Mouse (Mus musculus) hindbrain, embryonic 16.5 days (tissue): ENCODE measurements around the gene Efna1. TPM values are rescaled to one million over a fixed set of nuclear protein-coding genes. Genes with fewer than 3 reads are reported as not detected.

Source experiments
- ATAC-seq: fragments of 200-750 bp; cut with Nextera tagmentation; 2 replicates; pipeline ENCODE4 v1.8.0; 2017; ENCODE audit warnings: moderate TSS enrichment, moderate library complexity
- H3K27ac ChIP-seq: fragments of 300-500 bp; sonication (generic); 2 replicates; pipeline ENCODE4 v1.5.1; 2014; ENCODE audit warnings: low read depth, mild to moderate bottlenecking, control low read depth, low read length, moderate library complexity
- H3K27me3 ChIP-seq: fragments of 300-500 bp; sonication (generic); replicated peaks from 2 replicates; pipeline ENCODE4 v1.6.1; 2014; ENCODE audit warnings: low read length; ENCODE audit not compliant: control insufficient read depth, insufficient read depth
- H3K36me3 ChIP-seq: fragments of 300-500 bp; sonication (generic); 2 replicates; pipeline ENCODE4 v1.6.1; 2014; ENCODE audit warnings: mild to moderate bottlenecking, low read length, moderate library complexity, mixed read lengths; ENCODE audit not compliant: control insufficient read depth, insufficient read depth
- H3K4me1 ChIP-seq: fragments of 300-500 bp; sonication (generic); 2 replicates; pipeline ENCODE4 v1.6.1; 2014; ENCODE audit warnings: low read depth, low read length; ENCODE audit not compliant: control insufficient read depth, insufficient read depth
- H3K4me2 ChIP-seq: fragments of 300-500 bp; sonication (generic); 2 replicates; pipeline ENCODE4 v1.6.1; 2014; ENCODE audit warnings: mild to moderate bottlenecking, low read length, control low read depth, moderate library complexity
- H3K4me3 ChIP-seq: fragments of 300-500 bp; sonication (generic); 2 replicates; pipeline ENCODE4 v1.5.1; 2014; ENCODE audit warnings: mild to moderate bottlenecking, low read length, control low read depth, moderate library complexity
- H3K9ac ChIP-seq: fragments of 300-500 bp; sonication (generic); 2 replicates; pipeline ENCODE4 v1.6.1; 2014; ENCODE audit warnings: low read depth, mild to moderate bottlenecking, control low read depth, low read length, moderate library complexity
- H3K9me3 ChIP-seq: fragments of 300-500 bp; sonication (generic); 2 replicates; pipeline ENCODE4 v1.6.1; 2014; ENCODE audit warnings: mild to moderate bottlenecking, low read length, moderate library complexity; ENCODE audit not compliant: control insufficient read depth
- WGBS: fragments of 180-500 bp; shearing (Covaris S2); extraction: QIAGEN DNeasy Blood & Tissue Kit; methylation state at CpG from one replicate; pipeline ENCODE4 v1.1.7; 2014; 5-methylcytosine and 5-hydroxymethylcytosine counted together
- polyA plus RNA-seq: library from polyadenylated mRNA; unstranded; fragments of >200 nt; fragmentation: Nextera tagmentation; extraction: Ambion mirVana; gene quantifications from 2 replicates; pipeline ENCODE4 v1.2.1, GENCODE M21; 2015

Efna1 gene
- polyA plus RNA-seq, 1 experiment from 2014 or later = 8.4 TPM

DNA sequence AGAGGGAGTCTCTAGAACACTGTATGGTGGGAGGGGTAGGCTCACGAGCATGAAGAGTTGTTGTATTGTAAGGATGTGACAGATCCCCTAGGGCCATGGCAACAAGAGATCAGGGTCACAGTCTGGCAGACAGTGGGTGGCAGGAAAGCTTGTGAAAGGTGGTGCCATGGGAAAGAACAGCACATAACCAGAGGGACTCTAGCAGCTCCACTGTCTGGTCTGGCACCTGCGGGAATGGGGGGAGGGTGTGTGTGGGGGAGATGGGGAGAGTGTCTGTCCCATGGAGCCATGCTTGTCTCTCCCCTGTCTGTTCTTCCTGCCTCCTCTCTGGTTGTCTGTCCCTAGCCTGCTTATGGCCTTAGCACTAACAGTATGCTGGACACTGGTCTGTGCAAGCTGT is 4.6 kb upstream of the Efna1 start:
- no peaks in the 10 kb centered on the region for H3K9me3 ChIP-seq
- no peak for ATAC-seq
- WGBS = 19% methylated on average over 2 of the region's 2 CpGs
- peaks cover 10% of the 10 kb centered on the region for H3K4me1 ChIP-seq
- H3K4me3 ChIP-seq = no peak overlapping the region
- no peak overlapping the region for H3K4me2 ChIP-seq
- no peaks in the 10 kb centered on the region for H3K36me3 ChIP-seq
- no peaks in the 10 kb centered on the region for H3K27me3 ChIP-seq
- no peak overlapping the region for H3K9ac ChIP-seq
- no peak overlapping the region for H3K27ac ChIP-seq

DNA sequence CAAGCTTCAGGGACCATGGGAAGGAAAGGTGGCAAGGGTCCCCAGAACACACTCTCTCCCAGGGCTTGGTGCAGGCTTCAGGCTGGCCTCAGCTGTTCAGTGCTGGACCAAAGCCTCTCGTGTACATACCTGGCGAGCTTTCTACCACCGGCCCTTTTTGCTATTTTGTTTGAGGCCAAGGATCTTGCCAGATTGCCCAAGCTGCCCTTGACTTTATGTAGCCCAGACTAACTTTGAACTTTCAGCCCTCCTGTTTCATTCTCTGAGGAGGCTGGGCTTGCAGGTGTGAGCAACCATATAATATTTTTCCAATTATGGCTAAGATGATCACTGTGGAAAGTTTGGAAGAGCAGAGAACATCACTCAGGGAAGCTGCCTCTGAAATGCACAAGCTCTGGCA is 3.3 kb upstream of the Efna1 start:
- Histone ChIP-seq H3K9ac (no peak overlapping the region), H3K4me2 (no peak overlapping the region), H3K27ac (no peak overlapping the region), H3K27me3 (no peaks in the 10 kb centered on the region), H3K4me3 (no peak overlapping the region), H3K36me3 (no peaks in the 10 kb centered on the region), H3K4me1 (peaks cover 22% of the 10 kb centered on the region), H3K9me3 (no peaks in the 10 kb centered on the region)
- WGBS = 90% methylated on average over 3 of the region's 3 CpGs
- no peak for ATAC-seq

DNA sequence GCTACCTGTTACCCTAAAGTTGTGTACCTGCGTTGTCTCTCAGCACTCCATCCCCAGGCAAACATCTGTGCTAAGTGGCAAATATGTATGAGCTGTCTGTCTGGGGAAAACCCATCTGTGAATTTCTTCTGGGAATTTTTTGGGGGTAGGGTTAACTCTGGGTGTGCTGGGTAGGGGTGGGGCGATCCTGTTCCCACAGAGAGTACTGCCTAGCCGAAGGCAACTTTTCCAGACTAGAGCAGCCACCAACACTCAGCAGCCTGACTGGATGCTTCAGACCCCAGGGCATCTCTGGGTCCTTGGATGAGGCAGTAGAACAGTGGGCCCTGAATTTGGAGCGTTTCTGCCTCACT is 1.3 kb upstream of the Efna1 start:
- H3K36me3 ChIP-seq = no peaks in the 10 kb centered on the region
- 0 out of 2 replicates have a peak, but pooled peaks have one; percentile 1 for ATAC-seq
- no peak overlapping the region for H3K4me3 ChIP-seq
- H3K27ac ChIP-seq = no peak overlapping the region
- H3K9me3 ChIP-seq = no peaks in the 10 kb centered on the region
- H3K27me3 ChIP-seq = no peaks in the 10 kb centered on the region
- no peak overlapping the region for H3K4me2 ChIP-seq
- no peak overlapping the region; the same call in 1 of the 2 replicates for H3K9ac ChIP-seq
- 18% methylated on average over 4 of the region's 4 CpGs for WGBS
- H3K4me1 ChIP-seq = peaks cover 28% of the 10 kb centered on the region

DNA sequence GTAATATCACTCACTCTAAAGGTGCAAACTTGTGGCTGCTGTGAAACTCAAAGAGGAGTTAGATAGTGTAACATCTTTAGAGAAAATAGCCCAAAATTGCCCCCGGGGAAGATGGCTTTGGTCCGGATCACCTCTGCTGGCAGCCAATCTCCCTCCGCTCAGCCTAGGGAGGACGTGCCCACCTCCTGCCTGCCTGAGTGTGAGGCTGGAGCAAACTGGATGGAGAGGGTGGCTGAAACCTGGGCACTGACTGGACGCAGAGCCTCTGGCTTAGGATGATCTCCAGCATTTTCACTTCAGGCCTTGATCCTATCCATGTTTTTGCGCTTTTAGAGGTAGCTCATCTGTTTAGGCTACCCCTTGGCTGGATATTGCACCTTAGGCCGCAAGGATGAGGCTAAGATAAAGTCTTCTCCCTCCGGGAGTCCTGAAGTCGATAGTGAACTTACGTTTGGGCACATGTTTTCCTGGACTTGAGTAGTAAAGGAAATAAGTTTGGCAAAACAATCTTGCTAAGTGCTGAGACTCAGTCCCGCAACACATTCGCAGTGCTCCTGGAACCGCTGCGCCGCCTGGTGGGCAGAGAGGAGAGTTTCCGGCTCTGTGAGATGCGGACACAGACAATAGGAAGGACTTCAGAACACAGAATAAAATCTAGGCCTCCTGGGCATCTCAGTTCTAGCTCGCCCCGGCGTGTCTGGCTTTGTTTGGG is 793 bp upstream of the Efna1 start:
- H3K4me1 ChIP-seq = peaks cover 28% of the 10 kb centered on the region
- 9% methylated on average over 20 of the region's 20 CpGs for WGBS
- no peak overlapping the region; the same call in 1 of the 2 replicates for H3K9ac ChIP-seq
- peak overlapping the region; percentile 98 for H3K4me2 ChIP-seq
- no peaks in the 10 kb centered on the region for H3K36me3 ChIP-seq
- peak; percentile 35; the same call in 1 of the 2 replicates for ATAC-seq
- H3K4me3 ChIP-seq = peak overlapping the region; percentile 53; the same call in 1 of the 2 replicates
- H3K27me3 ChIP-seq = no peaks in the 10 kb centered on the region
- H3K27ac ChIP-seq = no peak overlapping the region
- no peaks in the 10 kb centered on the region for H3K9me3 ChIP-seq

- no peaks in the 10 kb centered on the region for H3K27me3 ChIP-seq
- H3K4me3 ChIP-seq = peak overlapping the region; percentile 53
- H3K4me1 ChIP-seq = peaks cover 28% of the 10 kb centered on the region
- H3K27ac ChIP-seq = no peak overlapping the region; the same call in 1 of the 2 replicates
- no peaks in the 10 kb centered on the region for H3K36me3 ChIP-seq
- under 1% methylated on average over 29 of the region's 29 CpGs for WGBS
- no peaks in the 10 kb centered on the region for H3K9me3 ChIP-seq
- peak; percentile 9 for ATAC-seq
- peak overlapping the region; percentile 98 for H3K4me2 ChIP-seq
- peak overlapping the region; percentile 73 for H3K9ac ChIP-seq
These were observed 814 bp downstream of the Efna1 start for GRCm38 (mm10) chr3:89280050-89280605.

DNA sequence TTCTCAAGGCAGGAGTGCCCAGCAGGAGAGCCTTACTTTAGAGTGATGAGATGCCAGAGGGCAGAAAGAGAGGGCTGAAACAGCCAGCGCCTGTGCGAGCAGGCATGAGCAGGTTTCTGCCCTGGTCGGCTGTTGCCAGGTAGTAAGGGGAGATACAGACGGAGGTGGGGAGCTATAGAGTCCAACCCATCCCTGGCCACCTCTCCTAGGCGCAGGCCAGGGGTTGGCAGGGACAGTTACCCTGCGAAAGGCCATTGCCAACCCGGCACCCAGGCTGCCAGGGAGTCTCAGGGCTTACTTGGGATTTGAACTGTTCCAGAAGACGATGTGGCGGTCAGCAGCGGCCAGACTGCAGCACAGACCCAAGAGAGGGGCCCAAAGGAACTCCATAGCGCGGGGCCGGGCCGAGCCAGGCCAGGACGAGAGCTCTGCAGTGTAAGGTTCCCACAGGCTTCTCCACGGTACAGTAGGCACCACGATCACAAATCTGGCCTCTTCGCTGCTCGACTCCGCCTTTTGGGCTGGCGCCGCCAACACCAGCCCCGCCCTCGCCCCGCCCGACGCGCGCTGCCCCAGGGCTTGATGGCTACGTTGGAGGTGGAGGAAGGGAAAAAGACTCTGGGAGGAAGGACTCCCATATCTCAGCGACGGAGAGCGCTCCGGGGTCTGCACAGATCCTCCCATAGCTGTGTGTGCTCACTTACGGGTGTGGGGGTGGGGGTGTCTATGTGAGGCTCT is 1.6 kb downstream of the Efna1 start:
- Histone ChIP-seq H3K4me1 (peaks cover 28% of the 10 kb centered on the region), H3K27ac (peak overlapping the region; percentile 50; the same call in 1 of the 2 replicates)
- 1% methylated on average over 35 of the region's 35 CpGs for WGBS

DNA sequence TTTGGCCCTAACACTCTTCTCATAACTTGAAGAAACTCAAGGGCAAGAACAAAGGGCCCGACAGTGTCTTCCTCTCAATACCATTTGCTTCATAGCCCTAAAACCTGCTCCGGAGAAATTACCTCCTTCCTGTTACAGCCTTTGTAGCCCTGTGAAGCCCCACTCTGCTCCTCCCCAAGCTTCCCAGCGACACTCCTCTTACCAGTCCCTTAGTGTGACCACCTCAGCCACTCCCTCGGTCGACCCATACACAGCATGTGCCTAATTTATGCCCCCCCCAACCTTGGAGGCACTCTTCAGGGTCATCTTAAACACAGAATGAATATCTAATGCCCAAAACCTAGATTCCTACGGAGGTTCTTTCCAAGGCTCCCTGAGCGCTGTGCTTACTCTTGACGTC is 2.3 kb downstream of the Efna1 start:
- no peaks in the 10 kb centered on the region for H3K36me3 ChIP-seq
- no peaks in the 10 kb centered on the region for H3K27me3 ChIP-seq
- ATAC-seq = no peak
- WGBS = 26% methylated on average over 8 of the region's 8 CpGs
- H3K9me3 ChIP-seq = no peaks in the 10 kb centered on the region
- H3K27ac ChIP-seq = peak overlapping the region; percentile 4; the same call in 1 of the 2 replicates
- peak overlapping the region; percentile 53 for H3K4me3 ChIP-seq
- peaks cover 28% of the 10 kb centered on the region for H3K4me1 ChIP-seq
- H3K9ac ChIP-seq = peak overlapping the region; percentile 73; the same call in 1 of the 2 replicates
- H3K4me2 ChIP-seq = peak overlapping the region; percentile 98

More for the DNA sequence above, 1.6 kb downstream of the Efna1 start:
- peak overlapping the region; percentile 53 for H3K4me3 ChIP-seq
- peak overlapping the region; percentile 98 for H3K4me2 ChIP-seq
- no peaks in the 10 kb centered on the region for H3K27me3 ChIP-seq
- H3K9ac ChIP-seq = peak overlapping the region; percentile 73
- ATAC-seq = peak; percentile 72
- no peaks in the 10 kb centered on the region for H3K36me3 ChIP-seq
- H3K9me3 ChIP-seq = no peaks in the 10 kb centered on the region

- Histone ChIP-seq H3K27ac (peak overlapping the region; percentile 4; the same call in 1 of the 2 replicates), H3K36me3 (no peaks in the 10 kb centered on the region), H3K4me1 (peaks cover 28% of the 10 kb centered on the region), H3K4me3 (no peak overlapping the region), H3K9me3 (no peaks in the 10 kb centered on the region), H3K9ac (no peak overlapping the region; the same call in 1 of the 2 replicates), H3K27me3 (no peaks in the 10 kb centered on the region), H3K4me2 (peak overlapping the region; percentile 20; the same call in 1 of the 2 replicates)
- 88% methylated on average over 7 of the region's 7 CpGs for WGBS
- ATAC-seq = no peak
These were observed 2.8 kb downstream of the Efna1 start for GRCm38 (mm10) chr3:89278107-89278506.
